Mouse (Mus musculus) E14TG2a.4 (cell line): ENCODE measurements at regions not wholly inside any gene's neighbourhood (a gene's known extent, or its start where the extent isn't known, plus 50 kb on each side); places are given as distances from the start of the nearest gene placed in this dataset.

Experiments used
- H3K27me3 ChIP-seq: 2 replicates; pipeline ENCODE4 v1.6.1; 2014; ENCODE audit warnings: low read length, control low read depth; ENCODE audit not compliant: insufficient read depth
- H3K36me3 ChIP-seq: 2 replicates; pipeline ENCODE4 v1.6.1; 2014; ENCODE audit warnings: low read length, control low read depth; ENCODE audit not compliant: insufficient read depth
- H3K4me1 ChIP-seq: replicated peaks from 2 replicates; pipeline ENCODE4 v1.6.1; 2014; ENCODE audit warnings: low read depth, low read length, control low read depth
- H3K4me3 ChIP-seq: replicated peaks from 2 replicates; pipeline ENCODE4 v1.5.1; 2014; ENCODE audit warnings: mild to moderate bottlenecking, low read length
- H3K9me3 ChIP-seq: 2 replicates; pipeline ENCODE4 v1.6.1; 2014; ENCODE audit warnings: low read length, control low read depth
- CTCF ChIP-seq: conservative IDR thresholded peaks from 2 replicates; pipeline ENCODE4 v1.5.1; 2014; ENCODE audit warnings: low read length
- NANOG ChIP-seq: IDR thresholded peaks from 2 replicates; pipeline ENCODE4 v1.6.1; 2014; ENCODE audit warnings: borderline replicate concordance, low read length, mixed read lengths
- POU5F1 ChIP-seq: IDR thresholded peaks from 2 replicates; pipeline ENCODE4 v1.6.1; 2014; ENCODE audit warnings: low read length, borderline replicate concordance

DNA sequence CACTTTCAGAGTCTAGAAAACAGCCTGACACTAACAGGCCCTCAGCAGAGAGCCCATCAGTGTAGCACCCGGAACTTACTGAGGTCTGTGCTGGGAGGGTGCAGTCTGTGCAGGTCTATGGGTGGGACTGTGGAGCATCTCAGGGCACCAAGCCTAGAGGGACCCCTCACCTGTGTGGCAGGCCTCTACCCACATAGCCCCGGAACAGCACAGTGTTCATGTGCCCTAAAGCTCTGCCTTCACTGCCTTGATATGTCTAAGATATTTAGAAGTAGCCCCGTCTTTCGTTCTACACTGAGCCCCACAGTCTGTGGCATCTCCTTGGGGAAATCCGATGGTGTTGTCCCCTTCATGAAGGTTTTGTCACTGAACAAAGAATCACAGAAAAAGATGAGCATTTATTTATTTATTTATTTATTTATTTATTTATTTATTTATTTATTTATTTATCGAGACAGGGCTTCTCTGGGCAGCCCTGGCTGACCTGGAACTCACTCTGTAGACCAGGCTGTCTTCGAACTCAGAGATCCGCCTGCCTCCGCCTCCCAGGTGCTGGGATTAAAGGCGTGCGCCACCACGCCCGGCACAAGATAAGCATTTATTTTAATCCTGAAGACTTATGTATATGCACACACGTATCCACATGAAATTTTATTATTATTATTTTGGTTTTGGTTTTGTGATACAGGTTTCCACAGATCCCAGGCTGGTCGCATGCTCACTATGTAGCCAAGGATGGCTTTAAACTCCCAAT is 55.2 kb upstream of the Parp11 start:
- Histone ChIP-seq H3K4me1 (peaks cover 10% of the 10 kb centered on the region), H3K27me3 (no peaks in the 10 kb centered on the region), H3K4me3 (no peak overlapping the region), H3K36me3 (no peaks in the 10 kb centered on the region), H3K9me3 (no peaks in the 10 kb centered on the region)
- TF ChIP-seq POU5F1, result no peak
- TF ChIP-seq CTCF, result no peak

DNA sequence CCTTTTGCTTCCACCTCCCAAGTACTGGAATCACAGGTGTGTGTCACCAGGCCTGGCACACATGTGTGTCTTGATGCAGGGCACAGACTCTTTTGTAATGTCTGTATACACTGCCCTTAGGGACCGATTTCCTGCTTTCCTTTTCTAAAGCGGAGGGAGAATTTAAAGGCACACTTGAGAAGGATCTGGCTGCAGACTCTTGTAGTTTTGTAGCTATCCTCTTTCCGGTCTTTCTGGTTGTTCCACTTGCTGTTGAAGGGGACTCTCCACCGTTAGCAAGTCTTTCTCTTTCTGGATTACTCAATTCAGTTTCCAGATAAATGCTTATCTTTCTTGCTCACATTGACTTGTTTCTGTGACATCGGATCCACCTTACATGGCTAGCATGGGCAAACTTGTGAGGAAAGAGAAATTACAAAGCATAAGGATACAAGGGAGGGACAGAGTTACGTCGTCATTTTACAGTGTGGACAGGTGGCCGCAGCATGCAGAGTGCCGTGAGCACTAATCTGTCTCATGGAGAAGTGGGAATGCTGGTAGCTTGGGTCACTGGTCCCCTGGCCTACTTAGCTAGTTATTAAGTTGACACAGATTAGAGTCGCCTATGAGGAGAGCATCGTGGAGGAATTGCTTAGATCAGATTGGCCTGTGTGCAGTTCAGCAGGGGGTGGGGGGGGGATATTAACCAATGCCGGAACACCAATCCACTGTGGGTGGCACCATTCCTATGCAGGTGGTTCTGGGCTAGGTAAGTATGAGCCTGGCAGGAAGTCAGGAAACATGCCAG is 54.4 kb upstream of the Parp11 start:
- peaks cover 10% of the 10 kb centered on the region for H3K4me1 ChIP-seq
- no peaks in the 10 kb centered on the region for H3K27me3 ChIP-seq
- H3K4me3 ChIP-seq, result no peak overlapping the region
- TF ChIP-seq POU5F1 (no peak), CTCF (no peak), NANOG (no peak)
- H3K36me3 ChIP-seq, result no peaks in the 10 kb centered on the region
- H3K9me3 ChIP-seq, result no peaks in the 10 kb centered on the region

DNA sequence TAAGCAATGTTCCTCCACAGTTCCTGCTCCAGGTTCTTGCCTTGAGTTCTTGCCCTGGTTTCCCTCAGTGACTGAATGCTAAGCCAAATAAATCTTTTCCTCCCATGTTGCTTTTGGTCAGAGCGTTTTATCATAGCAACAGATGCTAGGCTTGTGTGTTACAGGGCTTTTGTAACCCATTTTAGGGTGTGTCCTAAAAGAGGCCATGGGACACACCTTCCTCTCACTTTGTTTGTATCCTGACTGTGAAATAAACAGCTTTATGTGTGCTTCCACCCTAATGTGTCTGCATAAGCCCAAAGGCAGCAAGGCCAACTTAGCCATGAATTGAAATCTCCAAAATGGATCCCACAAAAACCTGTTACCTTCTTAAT is 53.9 kb upstream of the Parp11 start:
- Histone ChIP-seq H3K36me3 (no peaks in the 10 kb centered on the region), H3K4me3 (no peak overlapping the region), H3K27me3 (no peaks in the 10 kb centered on the region), H3K9me3 (no peaks in the 10 kb centered on the region), H3K4me1 (peaks cover 10% of the 10 kb centered on the region)
- no peak for TF ChIP-seq CTCF
- no peak for TF ChIP-seq NANOG
- TF ChIP-seq POU5F1, result no peak

DNA sequence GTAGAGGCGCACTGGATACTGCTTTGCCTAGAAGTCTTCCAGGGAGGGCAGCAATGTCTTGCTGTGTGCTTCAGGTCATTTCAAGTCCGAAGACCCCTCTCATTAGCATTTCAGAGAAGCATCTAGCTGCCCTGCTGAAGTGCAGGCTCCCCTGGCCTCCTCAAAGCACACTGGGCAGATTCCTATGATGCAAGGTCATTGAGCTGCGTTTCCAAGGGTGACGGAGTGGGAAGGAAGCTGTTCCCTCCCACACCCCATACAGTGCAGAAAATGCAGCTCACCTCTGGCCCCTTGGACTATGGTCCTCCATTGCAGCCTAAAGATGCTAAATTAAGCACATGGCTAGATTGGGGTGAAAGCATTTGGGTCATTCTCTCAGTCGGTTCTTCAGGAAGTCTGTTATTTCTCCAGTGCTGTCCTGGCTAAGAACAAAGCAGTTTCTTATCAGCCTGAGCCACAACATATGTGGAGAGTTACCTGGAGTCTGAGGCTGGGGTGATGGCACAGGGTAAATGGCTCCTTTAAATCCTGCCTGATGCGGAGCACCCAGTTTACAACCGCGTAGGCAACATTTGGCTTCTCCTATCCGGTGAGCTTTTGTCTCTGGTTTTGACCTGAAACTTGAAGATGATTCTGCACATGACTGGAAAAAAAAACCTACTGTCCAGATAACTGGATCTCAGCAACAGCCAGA is 52.6 kb upstream of the Parp11 start:
- TF ChIP-seq POU5F1 (no peak), NANOG (no peak), CTCF (no peak)
- Histone ChIP-seq H3K4me3 (no peak overlapping the region), H3K27me3 (no peaks in the 10 kb centered on the region), H3K4me1 (peaks cover 13% of the 10 kb centered on the region), H3K9me3 (no peaks in the 10 kb centered on the region), H3K36me3 (no peaks in the 10 kb centered on the region)
